Mouse (Mus musculus) CH12.LX (cell line): ENCODE measurements around the gene Rasip1.

Experiments
- CTCF ChIP-seq, 2 experiments: IDR thresholded peaks in 1 of 2; conservative IDR thresholded peaks in 1 of 2; 2 replicates each; pipeline ENCODE4 v1.5.1; 2011 to 2012; ENCODE audit warnings: low read depth in 2 of 2, low read length in 2 of 2, improper control_type of control experiment in 1 of 2, inconsistent platforms in 1 of 2, mild to moderate bottlenecking in 1 of 2, moderate library complexity in 1 of 2
- EP300 ChIP-seq: IDR thresholded peaks from 2 replicates; pipeline ENCODE4 v1.6.1; 2011; ENCODE audit warnings: low read length, improper control_type of control experiment
- JUND ChIP-seq: conservative IDR thresholded peaks from 2 replicates; pipeline ENCODE4 v1.6.1; 2011; ENCODE audit warnings: low read depth, low read length, improper control_type of control experiment
- KAT2A ChIP-seq: IDR thresholded peaks from 2 replicates; pipeline ENCODE4 v1.6.1; 2012; ENCODE audit warnings: low read length, improper control_type of control experiment, inconsistent platforms; ENCODE audit not compliant: insufficient replicate concordance
- MEF2A ChIP-seq: IDR thresholded peaks from 2 replicates; pipeline ENCODE4 v1.6.1; 2014; ENCODE audit warnings: low read depth, mild to moderate bottlenecking, inconsistent platforms, low read length, improper control_type of control experiment, borderline replicate concordance
- POLR2A ChIP-seq: IDR thresholded peaks from 2 replicates; pipeline ENCODE4 v1.6.1; 2011; ENCODE audit warnings: low read depth, mild to moderate bottlenecking, improper control_type of control experiment, low read length
- SIN3A ChIP-seq: IDR thresholded peaks from 2 replicates; pipeline ENCODE4 v1.6.1; 2012; ENCODE audit warnings: low read length, improper control_type of control experiment, inconsistent platforms
- TBP ChIP-seq: conservative IDR thresholded peaks from 2 replicates; pipeline ENCODE4 v1.6.1; 2011; ENCODE audit warnings: low read depth, low read length, improper control_type of control experiment

DNA sequence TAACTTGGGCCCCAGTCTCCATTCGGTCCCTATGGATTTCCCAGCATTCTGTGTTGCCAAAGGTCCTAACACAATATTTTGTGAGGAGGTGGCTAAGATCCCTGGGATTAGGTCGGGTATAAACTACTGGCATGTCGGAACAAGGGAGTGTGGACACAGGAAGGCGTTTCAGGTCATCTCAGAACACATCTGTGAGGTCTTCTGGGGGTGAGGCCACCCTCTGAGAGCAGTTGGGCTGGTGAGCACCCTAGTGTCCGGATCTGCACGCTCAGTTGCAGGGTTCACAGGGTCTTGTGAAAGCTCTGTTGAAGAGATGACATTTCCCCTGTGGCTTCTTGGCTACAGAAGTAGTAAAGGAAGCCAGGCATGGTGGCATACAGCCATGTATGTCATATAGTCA, 41.4 kb upstream of the Rasip1 start:
- no peak for TF ChIP-seq CTCF (conservative IDR thresholded peaks at IDR 0.05 in 1 of 2, IDR thresholded peaks at IDR 0.05 in 1 of 2; ENCODE audit: low read depth in 2 of 2, low read length in 2 of 2)
- TF ChIP-seq TBP = no peak
- TF ChIP-seq KAT2A = no peak
- TF ChIP-seq SIN3A = no peak
- no peak for TF ChIP-seq POLR2A
- TF ChIP-seq JUND = no peak
- no peak for TF ChIP-seq EP300
- TF ChIP-seq MEF2A = no peak
